Mouse (Mus musculus) left cerebral cortex, postnatal 14 days (tissue): Measurements from ENCODE around the gene Cplane1. TPM values are rescaled to one million over a fixed set of nuclear protein-coding genes. Genes with fewer than 3 reads are reported as not detected.

ENCODE experiments used
- DNase-seq, 2 experiments: peaks; one replicate each; pipeline ENCODE4 v3.0.0; 2021 to 2022; ENCODE audit warnings: low spot score in 2 of 2, mixed read lengths in 1 of 2
- intact Hi-C: fragments of 180-260 bp; cut with DNase I; formaldehyde crosslinking; loops from one replicate; pipeline ENCODE4 v1.15.1; 2025
- total RNA-seq, 2 experiments: library from RNA; stranded (reverse); gene quantifications; 2 replicates each; pipeline ENCODE4 v1.2.3; 2021

The Cplane1 gene
- total RNA-seq, 2 experiments from 2014 or later = 25.7 to 27.2 TPM

- intact Hi-C loops = no loop called here
- no peak for DNase-seq
Observed at GRCm38 (mm10) chr15:8281701-8282100, 112.8 kb downstream of the Cplane1 start.

DNA sequence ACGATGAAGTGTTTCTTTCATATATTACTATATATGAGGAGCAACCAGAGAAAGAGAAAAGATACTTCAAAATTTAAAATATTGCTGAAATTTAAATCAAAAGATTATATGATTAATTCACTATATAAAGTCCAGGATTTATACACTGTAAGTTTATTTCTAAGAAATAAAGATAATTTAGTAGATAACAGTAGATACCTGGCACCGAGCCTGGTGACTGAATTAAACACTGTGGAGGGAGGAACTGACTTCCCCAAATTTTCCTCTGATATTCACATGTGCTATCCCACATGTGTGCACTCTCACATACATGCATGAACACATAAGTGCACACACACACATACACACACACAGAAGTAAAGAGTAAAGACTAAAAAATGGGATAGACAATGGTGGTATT lies 113.2 kb downstream of the Cplane1 start:
- intact Hi-C loops = no loop called here
- no peak for DNase-seq

DNA sequence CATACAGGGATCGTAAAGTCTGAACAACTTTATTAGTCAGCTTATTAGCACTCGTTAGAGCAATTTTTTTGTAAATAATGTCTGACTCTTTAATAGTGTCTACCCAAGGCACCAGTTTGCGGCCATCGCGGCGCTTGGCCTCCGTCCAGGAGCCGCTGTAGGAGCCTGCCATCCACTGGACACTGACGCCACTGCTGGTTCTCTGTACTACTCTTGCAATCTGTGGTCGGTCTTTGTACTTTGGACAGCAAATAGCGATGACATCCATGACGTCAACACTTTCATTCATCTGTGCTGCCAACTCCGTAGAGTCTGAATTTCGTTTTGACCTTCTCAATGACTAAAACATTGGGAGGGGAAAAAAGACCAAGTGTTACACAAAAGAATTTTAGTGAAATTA lies 122.3 kb downstream of the Cplane1 start:
- intact Hi-C loops = no loop called here
- DNase-seq = no peak

GRCm38 (mm10) chr15:8294150-8294549 lies 125.2 kb downstream of the Cplane1 start:
- no peak for DNase-seq
- intact Hi-C loops = no loop called here

DNA sequence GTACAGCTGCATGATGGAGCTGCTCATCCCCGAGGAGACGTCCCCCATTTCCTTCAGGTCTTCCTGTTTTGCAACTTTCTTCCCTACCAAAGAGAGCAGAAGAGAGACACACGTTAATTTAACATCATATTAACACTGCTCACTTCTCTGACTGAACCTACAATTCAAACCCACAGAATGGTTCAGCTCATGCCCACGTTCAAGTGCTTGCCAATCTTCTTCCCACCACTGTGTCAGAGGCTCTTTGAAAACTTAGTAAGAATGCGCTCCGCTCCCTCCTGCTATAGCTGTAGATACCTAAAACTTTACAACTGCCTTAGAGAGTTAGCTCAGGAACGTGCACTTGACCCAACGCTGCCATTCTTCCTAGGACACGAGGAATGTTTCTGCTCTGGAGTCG lies 134.0 kb downstream of the Cplane1 start:
- intact Hi-C loops = no loop called here
- DNase-seq = no peak

DNA sequence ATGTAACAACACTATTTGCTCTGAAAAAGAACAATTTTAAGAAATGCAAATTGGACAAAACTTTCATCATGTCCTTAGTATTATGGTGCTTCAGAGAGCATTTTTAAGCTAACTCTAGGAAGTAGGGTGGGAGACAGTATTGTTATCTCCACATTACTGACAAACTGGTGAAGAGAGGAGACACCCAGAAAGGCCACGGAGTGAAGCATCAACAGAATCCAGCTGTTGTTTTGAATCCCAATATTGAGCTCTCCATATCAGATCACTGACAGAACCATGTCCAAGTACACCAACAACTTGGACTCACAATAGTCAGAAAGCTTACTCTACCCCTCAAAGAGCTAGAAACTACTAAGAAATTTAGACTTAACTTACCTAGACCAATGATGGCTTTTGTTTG lies 136.6 kb downstream of the Cplane1 start:
- DNase-seq = no peak
- intact Hi-C loops = no loop called here

DNA sequence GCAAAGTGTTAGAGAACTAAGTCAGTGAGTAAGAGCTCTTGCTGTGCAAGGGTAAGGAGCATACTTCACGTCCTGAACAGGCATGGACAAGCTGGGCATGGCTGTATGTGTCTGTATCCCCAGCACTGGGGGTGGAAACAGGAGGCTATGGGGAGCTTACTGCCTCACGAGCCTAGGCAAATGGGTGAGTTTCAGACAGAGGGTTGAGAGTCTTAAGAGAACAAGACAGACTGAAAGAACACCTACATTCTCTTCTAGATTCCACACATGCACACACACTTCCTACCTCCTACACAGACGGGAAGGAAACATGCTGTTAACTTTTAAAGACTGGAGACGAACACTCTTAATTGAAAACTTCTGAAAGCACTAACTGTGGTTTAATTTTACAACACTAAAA lies 148.5 kb downstream of the Cplane1 start:
- intact Hi-C loops = loop anchor here (10.0 kb wide), 1 partner anchor 183 kb away; no protein-coding TSS in a partner anchor
- no peak for DNase-seq

GRCm38 (mm10) chr15:8319191-8319590 lies 150.3 kb downstream of the Cplane1 start:
- intact Hi-C loops = loop anchor here (10.0 kb wide), 1 partner anchor 184 kb away; no protein-coding TSS in a partner anchor
- no peak for DNase-seq

Other genes starting within 250 kb of the Cplane1 start
- 10 to 100 TPM; 30.1 to 31.7 TPM for gene Wdr70, start 69.9 kb upstream of the Cplane1 start, total RNA-seq
- 10 to 100 TPM; 17.5 to 22.0 TPM for gene Nup155, start 59.8 kb upstream of the Cplane1 start, total RNA-seq